Comparison of ENCODE assay signal across 8 mouse cellular contexts in the genomic region with DNA sequence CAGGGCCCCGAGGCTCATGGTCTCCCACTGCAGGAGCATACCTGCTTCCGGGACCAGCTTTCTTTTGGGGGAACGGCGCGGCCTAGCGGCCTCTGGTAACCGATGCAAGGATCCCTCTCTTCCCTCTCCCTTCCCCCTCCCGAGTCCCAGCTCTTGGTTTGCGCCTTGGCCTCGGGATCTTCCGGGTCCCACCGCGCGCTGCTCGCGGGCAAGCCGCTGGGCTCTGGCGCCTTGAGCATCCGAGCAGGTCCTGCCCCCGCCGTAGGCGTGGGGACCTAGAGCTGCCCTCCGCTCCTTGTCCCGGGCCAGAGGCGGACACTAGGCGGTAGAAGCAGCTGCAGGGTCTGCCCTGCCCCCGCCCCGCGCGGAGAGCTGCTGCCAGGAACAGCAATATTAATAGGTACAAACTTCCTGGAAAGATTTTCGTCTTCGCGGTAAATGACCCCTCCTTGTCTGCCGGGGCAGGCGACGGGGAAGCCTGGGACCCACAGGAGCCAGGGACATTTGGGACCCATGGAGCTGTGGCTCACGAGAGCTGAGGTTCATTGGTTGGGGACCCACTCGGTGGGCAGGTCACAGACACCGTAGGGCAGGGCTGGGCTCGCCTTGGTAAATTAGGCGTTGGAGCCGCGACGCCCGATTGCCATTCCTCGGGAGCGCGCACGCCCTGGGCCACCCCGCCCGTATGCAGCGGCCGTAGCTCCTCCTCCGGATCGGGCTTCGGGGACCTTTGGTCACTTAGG. TPM values are rescaled to one million over a fixed set of nuclear protein-coding genes. Genes with fewer than 3 reads are reported as not detected.
DNase-seq lines count a peak whose midpoint lies in the region; ATAC-seq and TF ChIP-seq lines count a peak whose summit lies in the region.

No protein-coding gene starts in this region.

- peak overlapping the region; percentile 83 for H3K27ac ChIP-seq in bone marrow, adult 2 months (ENCODE audit: control insufficient read depth, insufficient read depth, low read depth, low read length, poor library complexity)
- peak overlapping the region; percentile 83 for H3K27ac ChIP-seq in embryonic facial prominence, embryonic 14.5 days (replicated peaks; ENCODE audit: low read depth, low read length)
- H3K27ac ChIP-seq in limb, embryonic 12.5 days: peak overlapping the region; percentile 98
- peak overlapping the region; percentile 86 for H3K27ac ChIP-seq in midbrain, embryonic 14.5 days (replicated peaks; ENCODE audit: low read depth, low read length)

- H3K27me3 ChIP-seq in embryonic facial prominence, embryonic 14.5 days (replicated peaks; ENCODE audit: control insufficient read depth, insufficient read depth, low read length): no peaks in the 10 kb centered on the region
- no peaks in the 10 kb centered on the region; the same call in 1 of the 2 replicates for H3K27me3 ChIP-seq in limb, embryonic 12.5 days
- no peaks in the 10 kb centered on the region for H3K27me3 ChIP-seq in midbrain, embryonic 14.5 days (ENCODE audit: control insufficient read depth, insufficient read depth, low read length)

- TF ChIP-seq POLR2A in bone marrow, adult 2 months (IDR thresholded peaks at IDR 0.05; ENCODE audit: borderline replicate concordance, control insufficient read depth, low read depth, low read length): peak; percentile 64; the same call in 1 of the 2 replicates

- peak; percentile 52; the same call in 1 of the 2 replicates for TF ChIP-seq CTCF in bone marrow, adult 2 months (IDR thresholded peaks at IDR 0.05; ENCODE audit: control insufficient read depth, insufficient read depth, low read length)

- H3K4me3 ChIP-seq in bone marrow, adult 2 months (replicated peaks; ENCODE audit: control insufficient read depth, low read depth, low read length): peak overlapping the region; percentile 56
- H3K4me3 ChIP-seq in embryonic facial prominence, embryonic 14.5 days (ENCODE audit: low read depth, low read length): peak overlapping the region; percentile 51
- H3K4me3 ChIP-seq in limb, embryonic 12.5 days (replicated peaks): peak overlapping the region; percentile 65
- peak overlapping the region; percentile 62 for H3K4me3 ChIP-seq in midbrain, embryonic 14.5 days (replicated peaks; ENCODE audit: low read depth, low read length)

- under 1% methylated on average over 56 of the region's 56 CpGs for WGBS in bone marrow, adult 2 months
- WGBS in embryonic facial prominence, embryonic 14.5 days: 0% methylated on average over 48 of the region's 56 CpGs
- under 1% methylated on average over 56 of the region's 56 CpGs for WGBS in limb, embryonic 12.5 days
- WGBS in midbrain, embryonic 14.5 days: under 1% methylated on average over 56 of the region's 56 CpGs

- peak; percentile 85 for DNase-seq in 416B (ENCODE audit: low read depth)
- DNase-seq in embryonic facial prominence, embryonic 14.5 days (ENCODE audit: low spot score): peak; percentile 96
- DNase-seq in heart, adult 8-10 months (ENCODE audit: low spot score): peak; percentile 85
- peak; percentile 88 to 89 for DNase-seq in kidney, adult 8-10 months
- peak; percentile 92 for DNase-seq in midbrain, embryonic 14.5 days
- DNase-seq in spleen, adult 12 weeks (ENCODE audit: low spot score): peak; percentile 66

- H3K4me2 ChIP-seq in embryonic facial prominence, embryonic 14.5 days (ENCODE audit: low read depth, low read length): peak overlapping the region; percentile 68
- H3K4me2 ChIP-seq in limb, embryonic 12.5 days: peak overlapping the region; percentile 80
- peak overlapping the region; percentile 98 for H3K4me2 ChIP-seq in midbrain, embryonic 14.5 days (ENCODE audit: low read length)

- no peaks in the 10 kb centered on the region; the same call in 1 of the 2 replicates for H3K4me1 ChIP-seq in bone marrow, adult 2 months (ENCODE audit: control insufficient read depth, insufficient read depth, low read length)
- peaks cover 10% of the 10 kb centered on the region; the same call in 1 of the 2 replicates for H3K4me1 ChIP-seq in embryonic facial prominence, embryonic 14.5 days (ENCODE audit: control insufficient read depth, insufficient read depth, low read length)
- peaks cover 20% of the 10 kb centered on the region for H3K4me1 ChIP-seq in limb, embryonic 12.5 days (replicated peaks)
- peaks cover 4% of the 10 kb centered on the region; the same call in 1 of the 2 replicates for H3K4me1 ChIP-seq in midbrain, embryonic 14.5 days (ENCODE audit: control insufficient read depth, insufficient read depth, low read length)

- peak overlapping the region; percentile 72 for H3K9ac ChIP-seq in embryonic facial prominence, embryonic 14.5 days (ENCODE audit: low read depth, low read length)
- peak overlapping the region; percentile 89 for H3K9ac ChIP-seq in limb, embryonic 12.5 days (replicated peaks)
- peak overlapping the region; percentile 79 for H3K9ac ChIP-seq in midbrain, embryonic 14.5 days (replicated peaks; ENCODE audit: low read length)

- peaks cover 5% of the 10 kb centered on the region; the same call in 1 of the 2 replicates for H3K9me3 ChIP-seq in embryonic facial prominence, embryonic 14.5 days (ENCODE audit: control insufficient read depth, low read length)
- peaks cover 6% of the 10 kb centered on the region; the same call in 1 of the 2 replicates for H3K9me3 ChIP-seq in limb, embryonic 12.5 days
- no peaks in the 10 kb centered on the region for H3K9me3 ChIP-seq in midbrain, embryonic 14.5 days (ENCODE audit: control insufficient read depth, low read length)

- H3K36me3 ChIP-seq in embryonic facial prominence, embryonic 14.5 days (ENCODE audit: control insufficient read depth, insufficient read depth, low read length): no peaks in the 10 kb centered on the region
- H3K36me3 ChIP-seq in limb, embryonic 12.5 days: no peaks in the 10 kb centered on the region
- H3K36me3 ChIP-seq in midbrain, embryonic 14.5 days (ENCODE audit: control insufficient read depth, insufficient read depth, low read length): no peaks in the 10 kb centered on the region

- peak; percentile 91 for ATAC-seq in embryonic facial prominence, embryonic 14.5 days (ENCODE audit: low read depth)
- peak; percentile 88 for ATAC-seq in limb, embryonic 12.5 days (ENCODE audit: insufficient number of reproducible peaks, insufficient read depth, low FRiP score, low TSS enrichment, low read depth)
- peak; percentile 85 for ATAC-seq in midbrain, embryonic 14.5 days (ENCODE audit: low FRiP score, low TSS enrichment)

RNA-seq across cellular contexts. Expression of a gene that starts 35.9 kb away (rescaled TPM):
- polyA plus RNA-seq in bone marrow, adult 2 months (2011; ENCODE audit: insufficient read depth, insufficient read length, low replicate concordance, missing spikeins): 682 and 801 TPM in 2 replicates
- 2,156 and 2,321 TPM in 2 replicates for polyA plus RNA-seq in embryonic facial prominence, embryonic 14.5 days (2014; fragmentation: Nextera tagmentation; extraction: Ambion mirVana)
- 100 to 1,000 TPM; 363 to 431 (median 376) TPM for total RNA-seq in heart, adult 8-10 months (2022)
- 3,393 and 3,612 TPM in 2 replicates for polyA plus RNA-seq in limb, embryonic 12.5 days (2016; fragmentation: Nextera tagmentation; extraction: Ambion mirVana)
- 3,827 and 3,910 TPM in 2 replicates for polyA plus RNA-seq in midbrain, embryonic 14.5 days (2014; fragmentation: Nextera tagmentation; extraction: Ambion mirVana)

RNA-seq across cellular contexts. Expression of a gene that starts 52.0 kb away (rescaled TPM):
- 11.7 and 16.1 TPM in 2 replicates for polyA plus RNA-seq in bone marrow, adult 2 months (2011; ENCODE audit: insufficient read depth, insufficient read length, low replicate concordance, missing spikeins)
- 30.6 and 32.0 TPM in 2 replicates for polyA plus RNA-seq in embryonic facial prominence, embryonic 14.5 days (2014; fragmentation: Nextera tagmentation; extraction: Ambion mirVana)
- 10 to 100 TPM; 19.4 to 24.6 (median 22.0) TPM for total RNA-seq in heart, adult 8-10 months (2022)
- 25.3 and 26.9 TPM in 2 replicates for polyA plus RNA-seq in limb, embryonic 12.5 days (2016; fragmentation: Nextera tagmentation; extraction: Ambion mirVana)
- 25.2 and 27.2 TPM in 2 replicates for polyA plus RNA-seq in midbrain, embryonic 14.5 days (2014; fragmentation: Nextera tagmentation; extraction: Ambion mirVana)

Comparison
In these comparisons a context has a peak if more than half of its experiments do, and no peak if none do; other contexts are left out.
1. Peak in every context shown above with its lines: DNase-seq, ATAC-seq, H3K4me3 ChIP-seq and H3K27ac ChIP-seq.